Mouse (Mus musculus) limb, embryonic 14.5 days (tissue): ENCODE results near the gene Itih3. TPM values are rescaled to one million over a fixed set of nuclear protein-coding genes. Genes with fewer than 3 reads are reported as not detected.

ENCODE experiments used
- ATAC-seq: fragments of 200-750 bp; cut with Nextera tagmentation; 2 replicates; pipeline ENCODE4 v1.8.0; 2017; ENCODE audit warnings: low read depth, moderate number of reproducible peaks, moderate TSS enrichment; ENCODE audit not compliant: low FRiP score
- DNase-seq: peaks from one replicate; pipeline ENCODE4 v3.0.0-alpha.2; 2015; ENCODE audit warnings: low spot score
- H3K27ac ChIP-seq: fragments of 300-500 bp; sonication (generic); replicated peaks from 2 replicates; pipeline ENCODE4 v1.5.1; 2014; ENCODE audit warnings: low read depth, mild to moderate bottlenecking, low read length, moderate library complexity, mixed read lengths
- H3K27me3 ChIP-seq: fragments of 300-500 bp; sonication (generic); 2 replicates; pipeline ENCODE4 v1.6.1; 2014; ENCODE audit warnings: low read length, mixed read lengths; ENCODE audit not compliant: control insufficient read depth, insufficient read depth
- H3K36me3 ChIP-seq: fragments of 300-500 bp; sonication (generic); 2 replicates; pipeline ENCODE4 v1.6.1; 2014; ENCODE audit warnings: mild to moderate bottlenecking, low read length, moderate library complexity, mixed read lengths; ENCODE audit not compliant: control insufficient read depth, insufficient read depth
- H3K4me1 ChIP-seq: fragments of 300-500 bp; sonication (generic); 2 replicates; pipeline ENCODE4 v1.6.1; 2014; ENCODE audit warnings: antibody characterized with exemption, low read length, mixed read lengths; ENCODE audit not compliant: control insufficient read depth, insufficient read depth
- H3K4me2 ChIP-seq: fragments of 300-500 bp; sonication (generic); replicated peaks from 2 replicates; pipeline ENCODE4 v1.6.1; 2014; ENCODE audit warnings: low read depth, mild to moderate bottlenecking, low read length, moderate library complexity; ENCODE audit not compliant: severe bottlenecking
- H3K4me3 ChIP-seq: fragments of 300-500 bp; sonication (generic); replicated peaks from 2 replicates; pipeline ENCODE4 v1.5.1; 2014; ENCODE audit warnings: low read length
- H3K9ac ChIP-seq: fragments of 300-500 bp; sonication (generic); 2 replicates; pipeline ENCODE4 v1.6.1; 2014; ENCODE audit warnings: mild to moderate bottlenecking, low read depth, low read length, moderate library complexity; ENCODE audit not compliant: severe bottlenecking
- H3K9me3 ChIP-seq: fragments of 300-500 bp; sonication (generic); 2 replicates; pipeline ENCODE4 v1.6.1; 2016; ENCODE audit warnings: low read length; ENCODE audit not compliant: control insufficient read depth
- POLR2A ChIP-seq: fragments of 200-500 bp; IDR thresholded peaks from 2 replicates; pipeline ENCODE4 v1.8.0; 2012; ENCODE audit warnings: inconsistent platforms, mild to moderate bottlenecking, moderate library complexity, borderline replicate concordance; ENCODE audit not compliant: insufficient read depth, insufficient read length; ENCODE audit errors: extremely low read depth
- WGBS: fragments of 180-500 bp; shearing (Covaris S2); extraction: QIAGEN DNeasy Blood & Tissue Kit; methylation state at CpG from one replicate; pipeline ENCODE4 v1.1.7; 2014; 5-methylcytosine and 5-hydroxymethylcytosine counted together
- polyA plus RNA-seq, 2 experiments: library from polyadenylated mRNA; depleted of rRNA in 1 of 2; stranded (reverse) in 1 of 2; unstranded in 1 of 2; fragments of >200 nt; fragmentation: Nextera tagmentation in 1 of 2; extraction: Ambion mirVana in 1 of 2; gene quantifications; 2 replicates each; pipeline versions ENCODE4 v1.2.1 to v1.2.3; 2012 to 2014

Gene Itih3
- polyA plus RNA-seq, 2 experiments, result 0.21 to 0.36 TPM

DNA sequence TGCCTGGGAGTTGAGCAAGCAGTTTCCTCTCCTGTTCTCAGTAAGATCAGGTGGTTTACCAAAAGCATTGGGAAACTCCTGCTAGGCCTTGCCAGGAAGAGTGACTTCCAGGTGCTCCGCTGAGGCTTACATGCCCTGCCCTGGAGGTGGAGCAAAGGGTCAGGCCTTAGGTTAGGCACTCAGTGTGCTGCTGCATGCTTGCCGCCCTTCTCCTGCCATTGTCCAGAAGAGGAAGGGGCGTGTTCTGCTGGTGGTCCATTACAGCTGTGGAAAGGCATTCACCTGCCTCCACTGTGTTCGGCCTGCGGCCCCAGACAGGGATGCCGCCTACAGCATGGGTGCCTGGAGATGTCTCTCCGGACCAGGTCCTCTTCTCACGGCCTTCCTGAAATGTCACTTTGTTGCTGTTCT is 54.2 kb downstream of the Itih3 start:
- Histone ChIP-seq H3K36me3 (peaks cover 42% of the 10 kb centered on the region), H3K9ac (peak overlapping the region; percentile 16; the same call in 1 of the 2 replicates), H3K4me2 (no peak overlapping the region; the same call in 1 of the 2 replicates), H3K27ac (peak overlapping the region; percentile 82; the same call in 1 of the 2 replicates), H3K9me3 (no peaks in the 10 kb centered on the region), H3K4me1 (peaks cover 24% of the 10 kb centered on the region), H3K4me3 (no peak overlapping the region), H3K27me3 (no peaks in the 10 kb centered on the region)
- WGBS, result 88% methylated on average over 8 of the region's 8 CpGs
- DNase-seq (no peak), ATAC-seq (no peak)
- no peak for TF ChIP-seq POLR2A

DNA sequence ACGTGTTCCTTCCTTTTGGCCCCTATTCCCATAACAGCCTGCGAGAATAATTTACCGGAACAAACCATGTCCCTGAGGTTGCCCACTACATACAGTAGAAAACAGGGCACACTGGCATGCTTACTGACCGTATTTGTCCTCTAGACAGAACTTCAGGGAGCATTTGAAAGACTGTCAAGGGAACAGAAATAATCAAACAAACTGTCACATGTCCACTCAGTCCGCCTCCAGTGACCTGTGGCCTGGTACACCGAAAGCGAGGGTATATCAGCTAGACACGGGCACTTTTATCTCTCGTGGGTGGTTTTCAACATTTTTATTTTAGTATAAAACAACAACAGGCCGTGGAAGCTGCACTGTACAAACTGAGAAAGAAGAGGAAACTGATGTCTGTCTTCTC is 54.7 kb downstream of the Itih3 start:
- peaks cover 24% of the 10 kb centered on the region for H3K4me1 ChIP-seq
- TF ChIP-seq POLR2A, result no peak
- peaks cover 39% of the 10 kb centered on the region for H3K36me3 ChIP-seq
- no peak overlapping the region for H3K4me2 ChIP-seq
- H3K4me3 ChIP-seq, result no peak overlapping the region
- H3K9ac ChIP-seq, result no peak overlapping the region
- DNase-seq (no peak), ATAC-seq (no peak)
- H3K27me3 ChIP-seq, result no peaks in the 10 kb centered on the region
- no peaks in the 10 kb centered on the region for H3K9me3 ChIP-seq
- H3K27ac ChIP-seq, result no peak overlapping the region
- 94% methylated on average over 10 of the region's 10 CpGs for WGBS

DNA sequence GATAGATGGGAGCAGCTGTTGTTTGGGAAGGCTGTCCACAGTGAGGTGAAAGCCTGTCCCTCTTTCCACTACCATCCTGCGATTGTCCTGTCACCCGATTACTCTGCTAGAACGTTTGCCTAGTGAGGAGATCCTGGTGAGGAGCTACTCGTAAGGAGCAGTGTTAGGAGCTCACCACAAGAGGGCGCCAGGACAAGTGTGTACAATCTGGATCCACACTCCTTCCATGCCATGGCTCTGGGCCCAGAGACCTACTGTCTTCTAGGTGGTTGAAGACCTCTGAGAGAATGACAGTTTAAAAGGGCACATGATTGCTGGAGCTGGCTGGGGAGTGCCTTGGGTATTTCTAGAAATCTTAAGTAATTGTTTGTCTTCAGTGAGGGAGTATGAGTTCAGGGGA is 56.5 kb downstream of the Itih3 start:
- DNase-seq (peak; percentile 78), ATAC-seq (no peak)
- H3K27ac ChIP-seq, result no peak overlapping the region
- no peak overlapping the region for H3K4me2 ChIP-seq
- H3K9me3 ChIP-seq, result no peaks in the 10 kb centered on the region
- WGBS, result 31% methylated on average over 5 of the region's 5 CpGs
- no peak overlapping the region for H3K4me3 ChIP-seq
- peaks cover 24% of the 10 kb centered on the region for H3K36me3 ChIP-seq
- H3K27me3 ChIP-seq, result no peaks in the 10 kb centered on the region
- no peak overlapping the region for H3K9ac ChIP-seq
- no peak for TF ChIP-seq POLR2A
- H3K4me1 ChIP-seq, result peaks cover 24% of the 10 kb centered on the region

DNA sequence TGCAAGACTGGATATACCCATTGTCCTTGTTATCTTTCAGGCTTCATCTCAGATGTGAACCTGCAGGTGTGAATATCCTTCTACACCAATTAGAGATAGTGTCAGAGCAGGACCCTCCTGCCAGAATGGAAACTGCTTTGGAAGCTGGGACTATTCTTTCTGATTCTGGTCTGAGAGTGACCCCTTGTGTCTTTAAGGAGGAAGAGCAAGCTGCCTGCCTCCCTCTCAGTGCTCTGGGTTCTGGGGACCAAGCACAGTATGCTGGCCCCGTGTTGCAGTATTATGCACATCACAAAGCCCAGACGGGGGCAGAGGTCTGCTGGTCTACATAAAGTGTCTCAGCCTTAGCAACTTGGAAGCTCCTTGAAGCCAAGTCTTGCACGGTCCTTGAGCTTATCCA is 58.2 kb downstream of the Itih3 start:
- Histone ChIP-seq H3K4me2 (no peak overlapping the region), H3K9ac (no peak overlapping the region)
- ATAC-seq, result no peak

DNA sequence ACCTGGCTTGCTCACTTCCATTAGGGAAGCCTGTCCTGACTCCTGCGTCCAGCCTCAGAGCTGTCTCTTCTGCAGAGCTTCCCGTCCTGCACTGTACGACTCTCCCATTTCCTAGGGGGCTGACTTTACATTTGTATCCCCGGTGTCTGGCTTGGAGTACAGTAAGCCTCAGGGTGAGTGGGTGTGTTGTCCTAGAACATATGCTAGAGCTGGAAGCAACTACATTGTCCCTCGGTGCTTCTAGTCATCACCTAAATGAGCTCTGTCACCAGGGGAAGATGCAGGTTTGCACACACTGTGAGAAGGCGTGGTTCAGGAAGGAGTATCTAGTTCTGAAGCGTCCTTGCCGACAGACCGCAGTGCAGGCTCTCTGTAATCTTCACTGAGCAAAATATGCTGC is 61.2 kb downstream of the Itih3 start:
- H3K27ac ChIP-seq, result no peak overlapping the region
- 87% methylated on average over 9 of the region's 9 CpGs for WGBS
- H3K4me2 ChIP-seq, result no peak overlapping the region
- H3K4me3 ChIP-seq, result no peak overlapping the region
- no peaks in the 10 kb centered on the region for H3K9me3 ChIP-seq
- no peaks in the 10 kb centered on the region for H3K4me1 ChIP-seq
- ATAC-seq (no peak), DNase-seq (no peak)
- no peak overlapping the region for H3K9ac ChIP-seq
- no peaks in the 10 kb centered on the region for H3K27me3 ChIP-seq
- H3K36me3 ChIP-seq, result peaks cover 19% of the 10 kb centered on the region
- TF ChIP-seq POLR2A, result no peak

More for the DNA sequence above, 58.2 kb downstream of the Itih3 start:
- Histone ChIP-seq H3K27ac (no peak overlapping the region), H3K4me1 (peaks cover 14% of the 10 kb centered on the region), H3K9me3 (no peaks in the 10 kb centered on the region), H3K27me3 (no peaks in the 10 kb centered on the region), H3K4me3 (no peak overlapping the region), H3K36me3 (peaks cover 24% of the 10 kb centered on the region)
- WGBS, result 63% methylated on average over 3 of the region's 3 CpGs
- TF ChIP-seq POLR2A, result no peak
- peak; percentile 26 for DNase-seq
